Mouse (Mus musculus) cerebellum, adult (tissue): ENCODE results near the gene Tnfrsf26.
A peak's percentile ranks its signal among the peaks of the same experiment; 100 is the strongest.

Experiments used
- ATAC-seq: cut with Nextera tagmentation; 2 replicates; pipeline ENCODE4 v1.9.2; 2017; ENCODE audit warnings: mild to moderate bottlenecking, moderate library complexity, mixed read lengths; ENCODE audit not compliant: insufficient number of reproducible peaks, low FRiP score, low TSS enrichment

Tnfrsf26 gene

DNA sequence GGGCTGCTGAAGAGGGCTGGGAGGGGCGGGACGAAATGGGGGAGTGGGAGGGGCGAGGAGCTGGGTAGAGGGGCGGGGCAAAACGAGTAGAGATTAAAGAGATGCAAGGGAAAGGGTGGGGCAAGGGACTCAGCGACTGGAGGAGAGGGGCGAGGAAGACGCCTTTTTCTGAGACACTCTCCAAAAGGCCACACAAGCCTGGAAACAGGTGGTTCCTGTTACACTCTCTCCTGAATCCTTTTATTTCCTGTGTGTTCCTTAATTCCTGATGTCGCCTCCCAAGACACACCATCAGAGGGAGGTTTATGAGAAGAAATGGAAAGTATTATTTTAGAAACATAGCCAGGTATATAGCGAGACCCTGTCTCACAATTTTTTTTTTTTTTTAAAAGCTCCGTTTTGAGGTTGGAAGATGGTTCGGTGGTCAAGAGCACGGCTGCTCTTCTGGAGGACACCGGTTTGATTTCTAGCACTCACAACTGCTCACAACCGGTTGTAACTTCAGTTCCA, 28.2 kb downstream of the Tnfrsf26 start:
- ATAC-seq = no peak

DNA sequence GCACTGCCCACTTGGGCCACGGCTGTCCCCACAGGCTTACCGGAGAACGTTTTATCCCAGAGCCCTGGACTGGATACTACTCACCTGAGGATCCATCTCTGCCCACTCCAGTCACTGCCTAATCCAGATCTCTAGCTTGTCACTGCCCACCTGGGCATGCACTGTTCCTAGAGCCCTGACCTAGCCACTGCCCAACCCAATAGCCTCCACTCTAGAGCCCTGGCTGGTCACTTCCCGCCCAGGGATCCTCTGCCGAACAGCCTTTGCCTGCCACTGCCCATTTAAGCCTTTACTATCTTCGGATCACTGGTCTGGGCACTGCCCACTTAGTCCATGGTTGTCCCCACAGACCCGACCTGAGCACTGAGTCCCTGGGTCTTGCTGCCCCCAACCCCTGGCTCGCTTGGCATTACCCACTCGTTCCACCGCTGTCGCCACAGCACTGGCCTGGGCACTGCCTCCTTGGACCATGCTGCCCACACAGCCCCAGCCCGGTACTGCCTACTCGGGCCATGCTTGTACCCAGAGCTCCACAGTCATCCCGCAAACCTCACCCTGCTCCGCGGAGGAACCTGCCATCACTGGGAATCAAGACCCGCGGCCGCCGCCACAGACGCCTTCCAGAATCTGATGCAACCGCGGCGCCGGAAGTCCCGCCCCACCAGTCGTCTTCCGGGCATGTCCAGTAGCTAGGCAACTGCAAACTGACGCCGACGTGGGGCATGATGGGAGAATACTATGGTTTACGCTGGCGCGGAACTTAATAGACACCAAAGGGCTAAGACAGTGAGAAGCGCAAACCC, 28.9 kb downstream of the Tnfrsf26 start, which contains the start of gene Cars:
Cars (minus strand) TSS at position 663 of the 803 bp plus-strand sequence.
- peak; percentile 93 for ATAC-seq

DNA sequence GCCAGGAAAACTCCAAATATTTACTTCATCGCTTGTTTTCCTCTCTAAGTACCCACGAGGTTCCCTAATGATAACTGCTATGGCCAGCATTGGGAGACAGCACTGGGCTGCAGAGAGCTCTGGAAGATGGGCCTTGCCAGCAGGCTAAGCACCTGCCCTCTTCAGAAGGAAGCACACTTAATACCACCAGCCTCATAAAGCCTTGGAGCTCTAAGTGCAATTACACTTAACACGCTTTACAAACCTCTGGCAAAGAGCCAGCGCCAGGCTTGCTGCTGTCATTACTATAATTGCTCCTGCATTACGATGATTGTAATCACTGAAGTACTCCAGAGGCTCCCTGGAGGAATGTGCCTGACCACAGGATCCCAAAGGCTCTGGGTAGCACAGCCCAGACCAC, 33.7 kb downstream of the Tnfrsf26 start:
- ATAC-seq = no peak

DNA sequence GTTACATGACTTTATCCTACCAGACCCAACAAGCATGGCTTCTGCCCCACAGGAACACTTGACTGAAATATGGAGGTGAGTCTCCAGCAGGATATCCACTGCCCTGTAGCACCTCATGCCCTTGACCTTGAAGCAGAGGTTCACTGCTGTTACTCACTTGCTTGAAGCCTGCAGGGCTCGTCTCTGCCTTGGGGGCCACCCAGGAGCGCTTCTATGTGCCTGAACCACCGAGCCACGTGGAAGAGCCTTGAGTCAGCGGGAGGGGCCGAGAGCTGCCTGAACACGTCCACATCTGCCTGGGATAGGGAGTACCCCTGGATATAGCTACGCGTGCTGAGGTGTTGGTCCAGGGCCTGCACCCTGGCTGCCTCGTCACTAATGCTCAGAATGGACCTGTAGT, 36.3 kb downstream of the Tnfrsf26 start:
- no peak for ATAC-seq

DNA sequence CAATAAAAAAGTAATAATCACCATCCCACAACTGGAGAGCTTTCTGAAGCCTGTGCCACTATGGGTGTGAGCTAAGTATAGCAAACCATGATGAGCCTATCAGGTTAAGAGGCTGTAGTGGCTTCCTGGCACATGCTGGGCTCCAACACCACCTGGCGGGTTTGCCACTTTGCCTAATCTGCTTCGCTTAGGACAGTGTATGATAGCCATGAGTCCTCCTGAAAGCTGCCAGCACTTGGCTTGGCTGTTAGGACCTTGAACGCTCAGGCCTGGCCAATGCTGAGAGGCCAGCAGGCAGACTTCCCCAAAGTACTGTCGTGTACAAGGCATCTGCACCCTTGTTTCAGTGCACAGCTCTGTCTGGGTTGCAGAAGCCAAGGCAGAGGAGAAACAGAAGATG, 40.5 kb downstream of the Tnfrsf26 start:
- ATAC-seq = no peak

DNA sequence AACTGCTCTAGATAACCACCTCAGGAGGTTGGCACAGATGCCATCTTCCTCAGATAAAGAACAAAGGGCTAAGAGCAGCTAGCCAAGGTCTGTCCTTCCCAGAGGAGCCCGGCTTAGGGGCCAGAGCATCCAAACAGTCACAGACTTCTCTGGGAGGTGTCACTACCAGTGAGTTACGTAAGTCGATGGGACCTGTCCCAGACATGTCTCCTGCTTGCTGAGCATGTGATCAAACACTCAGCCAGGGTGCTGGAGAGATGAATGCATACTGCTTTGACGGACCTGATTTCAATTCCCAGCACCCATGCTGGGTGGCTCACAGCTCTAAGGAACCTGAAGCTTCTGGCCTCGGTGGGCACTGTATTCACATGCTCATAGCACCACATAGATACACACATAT, 40.9 kb downstream of the Tnfrsf26 start:
- ATAC-seq = no peak

DNA sequence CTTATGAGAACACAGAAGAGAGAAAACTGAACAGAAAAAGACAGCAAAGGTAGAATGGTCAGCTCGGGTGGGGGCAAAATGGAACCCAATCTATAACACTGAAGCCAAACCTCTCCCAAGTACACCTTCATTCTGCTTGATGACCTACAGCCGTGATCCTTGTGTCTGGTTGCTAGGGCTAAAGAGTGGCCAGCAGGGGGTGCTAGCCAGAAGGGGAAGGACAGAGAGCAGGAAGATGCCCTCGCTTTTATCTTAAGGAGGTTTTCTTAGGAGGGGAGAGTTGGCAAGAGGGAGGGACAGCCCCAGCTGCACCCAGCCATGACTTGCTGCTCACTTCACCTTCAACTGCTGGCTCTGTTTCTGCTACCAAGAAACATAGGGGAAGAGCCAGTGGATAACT, 44.6 kb downstream of the Tnfrsf26 start:
- ATAC-seq = no peak

DNA sequence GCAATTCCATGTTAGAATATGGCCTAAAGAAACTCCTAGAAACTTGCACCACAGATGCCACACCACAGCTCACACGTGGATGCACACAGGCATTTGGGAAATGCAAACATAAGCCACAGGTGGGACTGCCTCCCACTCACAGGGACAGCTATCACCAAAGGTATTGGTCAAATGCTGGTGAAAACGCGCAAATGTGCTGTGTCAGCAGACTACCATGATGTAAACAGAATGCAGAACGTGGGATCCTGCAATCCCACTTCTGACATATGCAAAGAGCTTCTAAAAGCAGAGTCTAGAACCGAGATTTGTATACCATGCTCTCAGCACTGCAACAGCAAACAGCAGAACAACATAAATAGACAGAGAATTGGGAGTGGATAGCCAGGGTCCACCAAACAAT, 45.5 kb downstream of the Tnfrsf26 start:
- no peak for ATAC-seq

DNA sequence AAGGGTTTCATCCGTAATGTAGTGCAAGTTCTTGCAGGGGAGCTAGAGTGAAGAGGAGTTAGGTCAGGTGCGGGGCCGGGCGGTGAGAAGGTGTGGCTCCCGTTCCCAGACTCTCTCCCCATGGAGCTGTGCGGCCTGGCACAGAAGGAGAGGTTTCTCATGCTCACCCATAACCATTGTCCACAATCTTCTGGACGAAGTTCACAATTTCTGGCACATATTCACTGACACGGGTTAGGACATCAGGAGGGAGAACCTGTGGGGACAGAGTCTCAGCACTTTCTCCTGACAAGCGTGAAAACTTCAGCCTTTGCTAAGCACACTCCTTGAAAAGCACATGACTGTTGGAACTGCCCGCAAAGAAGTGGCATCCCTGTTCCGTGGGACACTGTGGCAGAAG, 52.8 kb downstream of the Tnfrsf26 start:
- no peak for ATAC-seq

DNA sequence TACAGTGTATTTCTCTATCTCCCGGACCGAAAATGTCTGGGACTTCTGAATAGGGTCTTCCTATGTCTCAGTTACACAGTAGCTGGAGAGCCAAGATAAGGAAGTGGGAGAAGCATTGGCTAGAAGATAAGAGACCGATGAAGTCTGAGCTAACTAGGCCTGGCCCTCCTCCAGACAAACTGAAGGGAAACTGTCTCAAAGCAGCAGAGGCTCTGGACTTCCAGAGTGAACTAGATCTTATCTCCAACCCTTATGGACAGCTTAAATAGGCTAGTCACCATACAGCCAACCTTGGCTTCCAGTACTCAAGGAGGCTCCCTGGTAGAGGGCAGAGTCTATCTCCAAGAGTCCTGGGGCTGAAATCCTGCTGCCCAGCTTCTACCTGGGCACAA, 62.9 kb downstream of the Tnfrsf26 start:
- ATAC-seq = no peak

DNA sequence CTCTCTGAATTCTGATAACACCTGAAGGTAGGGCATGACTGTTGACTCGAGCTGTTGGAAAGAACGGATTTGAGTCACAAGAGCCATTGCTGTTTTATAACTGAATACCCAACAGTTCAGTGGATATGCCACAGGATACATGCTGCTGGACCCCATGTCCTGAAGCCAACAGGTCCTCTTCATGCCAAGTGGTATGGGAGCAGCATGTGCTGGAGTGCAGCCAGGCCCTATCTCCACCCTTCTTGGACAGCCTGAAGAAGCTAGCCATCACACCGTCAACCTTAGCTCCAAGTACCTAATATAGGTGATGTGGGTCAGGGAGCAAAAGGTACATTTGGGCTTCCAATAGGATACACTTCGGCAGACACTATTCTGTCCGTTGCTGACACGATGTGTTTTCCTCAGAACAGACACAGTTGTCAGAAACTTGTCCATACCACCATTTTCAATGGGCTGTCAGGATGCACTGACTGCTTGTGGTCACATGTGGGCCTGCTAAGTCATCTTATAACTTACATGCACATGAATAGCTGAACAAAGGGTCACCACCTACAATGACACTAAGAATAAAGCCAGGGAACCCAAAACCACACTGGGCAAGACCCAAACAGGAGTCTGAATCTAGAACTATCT, 63.4 kb downstream of the Tnfrsf26 start:
- no peak for ATAC-seq

DNA sequence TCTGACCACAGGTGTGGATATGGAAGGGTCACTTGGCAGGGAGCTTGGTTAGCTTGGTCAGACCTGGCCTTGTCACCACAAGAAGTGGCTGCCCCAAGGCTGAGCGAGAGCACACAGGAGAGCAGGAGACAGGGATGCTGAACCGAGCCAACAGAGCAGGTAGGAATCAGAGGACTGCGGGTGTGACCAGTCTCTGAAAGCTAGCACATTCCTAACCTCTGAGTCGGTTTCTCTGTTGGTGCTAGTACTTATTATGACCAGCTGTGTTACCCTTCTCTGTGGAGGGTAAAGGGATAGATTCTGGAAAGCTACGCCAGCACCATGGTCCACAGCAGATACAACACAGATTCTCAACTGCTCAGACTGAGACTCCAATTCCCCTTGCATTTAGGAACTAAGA, 64.7 kb downstream of the Tnfrsf26 start:
- no peak for ATAC-seq
